Mouse (Mus musculus): ENCODE measurements around the gene Lsamp. TPM values are rescaled to one million over a fixed set of nuclear protein-coding genes. Genes with fewer than 3 reads are reported as not detected.

Gene Lsamp
- polyA plus RNA-seq, 1 experiment from 2014 or later = 29.4 TPM

GRCm38 (mm10) chr16:40436415-40436814 is 452.3 kb downstream of the Lsamp start:
- H3K4me1 ChIP-seq = no peaks in the 10 kb centered on the region
- no peak for ATAC-seq (ENCODE audit: low FRiP score, low read depth)
- no peak overlapping the region for H3K27ac ChIP-seq
- 85% methylated on average over 6 of the region's 6 CpGs for WGBS
- no peak overlapping the region for H3K4me2 ChIP-seq (replicated peaks)
- H3K4me3 ChIP-seq = no peak overlapping the region
- H3K27me3 ChIP-seq (replicated peaks) = no peaks in the 10 kb centered on the region
- H3K36me3 ChIP-seq = no peaks in the 10 kb centered on the region
- no peak overlapping the region for H3K9ac ChIP-seq
- no peaks in the 10 kb centered on the region for H3K9me3 ChIP-seq

- Histone ChIP-seq H3K27ac (no peak overlapping the region), H3K27me3 (replicated peaks) (no peaks in the 10 kb centered on the region), H3K36me3 (no peaks in the 10 kb centered on the region), H3K4me3 (no peak overlapping the region), H3K9ac (no peak overlapping the region), H3K4me1 (no peaks in the 10 kb centered on the region), H3K4me2 (replicated peaks) (no peak overlapping the region), H3K9me3 (no peaks in the 10 kb centered on the region)
- 84% methylated on average over 10 of the region's 10 CpGs for WGBS
- no peak for ATAC-seq (ENCODE audit: low FRiP score, low read depth)
These were observed 453.7 kb downstream of the Lsamp start for GRCm38 (mm10) chr16:40437879-40438278.

GRCm38 (mm10) chr16:40438876-40439275 is 454.7 kb downstream of the Lsamp start:
- Histone ChIP-seq H3K27ac (no peak overlapping the region), H3K4me2 (replicated peaks) (no peak overlapping the region), H3K9me3 (no peaks in the 10 kb centered on the region), H3K27me3 (replicated peaks) (no peaks in the 10 kb centered on the region), H3K9ac (no peak overlapping the region), H3K4me3 (no peak overlapping the region), H3K36me3 (no peaks in the 10 kb centered on the region), H3K4me1 (no peaks in the 10 kb centered on the region)
- no peak for ATAC-seq (ENCODE audit: low FRiP score, low read depth)
- WGBS = 76% methylated on average over 1 of the region's 1 CpGs

- 89% methylated on average over 5 of the region's 5 CpGs for WGBS
- ATAC-seq (ENCODE audit: low FRiP score, low read depth) = no peak
- H3K36me3 ChIP-seq = no peaks in the 10 kb centered on the region
These were observed 462.4 kb downstream of the Lsamp start for GRCm38 (mm10) chr16:40446587-40446986.

GRCm38 (mm10) chr16:40463411-40464058 is 479.4 kb downstream of the Lsamp start:
- WGBS = 73% methylated on average over 15 of the region's 15 CpGs
- Histone ChIP-seq H3K4me1 (no peaks in the 10 kb centered on the region), H3K4me2 (replicated peaks) (no peak overlapping the region), H3K9ac (no peak overlapping the region), H3K36me3 (no peaks in the 10 kb centered on the region), H3K27ac (no peak overlapping the region), H3K27me3 (replicated peaks) (no peaks in the 10 kb centered on the region), H3K4me3 (no peak overlapping the region), H3K9me3 (no peaks in the 10 kb centered on the region)
- no peak for ATAC-seq (ENCODE audit: low FRiP score, low read depth)

More at GRCm38 (mm10) chr16:40446587-40446986, 462.4 kb downstream of the Lsamp start:
- no peak overlapping the region for H3K4me2 ChIP-seq (replicated peaks)
- no peaks in the 10 kb centered on the region for H3K9me3 ChIP-seq
- no peaks in the 10 kb centered on the region for H3K4me1 ChIP-seq
- H3K9ac ChIP-seq = no peak overlapping the region
- H3K27ac ChIP-seq = no peak overlapping the region
- H3K27me3 ChIP-seq (replicated peaks) = no peaks in the 10 kb centered on the region
- no peak overlapping the region for H3K4me3 ChIP-seq

- WGBS = 24% methylated on average over 8 of the region's 8 CpGs
- no peaks in the 10 kb centered on the region for H3K4me1 ChIP-seq
- ATAC-seq (ENCODE audit: low FRiP score, low read depth) = no peak
- no peak overlapping the region for H3K4me2 ChIP-seq (replicated peaks)
- H3K27me3 ChIP-seq (replicated peaks) = no peaks in the 10 kb centered on the region
- no peak overlapping the region for H3K4me3 ChIP-seq
- no peaks in the 10 kb centered on the region for H3K9me3 ChIP-seq
- H3K36me3 ChIP-seq = no peaks in the 10 kb centered on the region
- no peak overlapping the region for H3K27ac ChIP-seq
- H3K9ac ChIP-seq = no peak overlapping the region
These were observed 482.4 kb downstream of the Lsamp start for GRCm38 (mm10) chr16:40466596-40466995.

- H3K27me3 ChIP-seq (replicated peaks) = no peaks in the 10 kb centered on the region
- H3K9me3 ChIP-seq = no peaks in the 10 kb centered on the region
- WGBS = 76% methylated on average over 6 of the region's 6 CpGs
- no peaks in the 10 kb centered on the region for H3K36me3 ChIP-seq
- no peaks in the 10 kb centered on the region for H3K4me1 ChIP-seq
- H3K4me2 ChIP-seq (replicated peaks) = no peak overlapping the region
- no peak overlapping the region for H3K27ac ChIP-seq
- no peak overlapping the region for H3K4me3 ChIP-seq
- no peak overlapping the region for H3K9ac ChIP-seq
- no peak for ATAC-seq (ENCODE audit: low FRiP score, low read depth)
These were observed 486.8 kb downstream of the Lsamp start for GRCm38 (mm10) chr16:40470946-40471345.

- H3K9me3 ChIP-seq = no peaks in the 10 kb centered on the region
These were observed 487.8 kb downstream of the Lsamp start for GRCm38 (mm10) chr16:40471967-40472366.

GRCm38 (mm10) chr16:40491606-40492005 is 507.4 kb downstream of the Lsamp start:
- Histone ChIP-seq H3K27ac (no peak overlapping the region), H3K36me3 (no peaks in the 10 kb centered on the region), H3K9me3 (no peaks in the 10 kb centered on the region), H3K4me1 (no peaks in the 10 kb centered on the region), H3K27me3 (replicated peaks) (no peaks in the 10 kb centered on the region), H3K4me2 (replicated peaks) (no peak overlapping the region), H3K4me3 (no peak overlapping the region), H3K9ac (no peak overlapping the region)
- no peak for ATAC-seq (ENCODE audit: low FRiP score, low read depth)
- 83% methylated on average over 2 of the region's 2 CpGs for WGBS

More at GRCm38 (mm10) chr16:40471967-40472366, 487.8 kb downstream of the Lsamp start:
- Histone ChIP-seq H3K4me1 (no peaks in the 10 kb centered on the region), H3K4me2 (replicated peaks) (no peak overlapping the region), H3K9ac (no peak overlapping the region), H3K4me3 (no peak overlapping the region), H3K27ac (no peak overlapping the region), H3K27me3 (replicated peaks) (no peaks in the 10 kb centered on the region), H3K36me3 (no peaks in the 10 kb centered on the region)
- 58% methylated on average over 5 of the region's 5 CpGs for WGBS
- no peak for ATAC-seq (ENCODE audit: low FRiP score, low read depth)

GRCm38 (mm10) chr16:40504262-40504960 is 520.2 kb downstream of the Lsamp start:
- ATAC-seq (ENCODE audit: low FRiP score, low read depth) = no peak
- Histone ChIP-seq H3K9me3 (no peaks in the 10 kb centered on the region), H3K27me3 (replicated peaks) (no peaks in the 10 kb centered on the region), H3K4me1 (no peaks in the 10 kb centered on the region), H3K4me3 (no peak overlapping the region), H3K9ac (no peak overlapping the region), H3K4me2 (replicated peaks) (no peak overlapping the region), H3K27ac (no peak overlapping the region), H3K36me3 (no peaks in the 10 kb centered on the region)
- WGBS = 49% methylated on average over 3 of the region's 3 CpGs

- Histone ChIP-seq H3K36me3 (no peaks in the 10 kb centered on the region), H3K9ac (no peak overlapping the region), H3K27ac (no peak overlapping the region), H3K4me3 (no peak overlapping the region), H3K9me3 (no peaks in the 10 kb centered on the region), H3K27me3 (replicated peaks) (no peaks in the 10 kb centered on the region), H3K4me1 (no peaks in the 10 kb centered on the region), H3K4me2 (replicated peaks) (no peak overlapping the region)
- no peak for ATAC-seq (ENCODE audit: low FRiP score, low read depth)
- WGBS = 81% methylated on average over 7 of the region's 7 CpGs
These were observed 525.2 kb downstream of the Lsamp start for GRCm38 (mm10) chr16:40509146-40510030.

GRCm38 (mm10) chr16:40536754-40537153 is 552.6 kb downstream of the Lsamp start:
- WGBS = 40% methylated on average over 1 of the region's 1 CpGs
- Histone ChIP-seq H3K4me3 (no peak overlapping the region), H3K9me3 (no peaks in the 10 kb centered on the region), H3K27ac (no peak overlapping the region), H3K4me2 (replicated peaks) (no peak overlapping the region), H3K27me3 (replicated peaks) (no peaks in the 10 kb centered on the region), H3K36me3 (no peaks in the 10 kb centered on the region), H3K4me1 (no peaks in the 10 kb centered on the region), H3K9ac (no peak overlapping the region)
- ATAC-seq (ENCODE audit: low FRiP score, low read depth) = no peak
